Mouse (Mus musculus) small intestine, adult 2 months (tissue): ENCODE data around the gene Cdk7. TPM values are rescaled to one million over a fixed set of nuclear protein-coding genes. Genes with fewer than 3 reads are reported as not detected.
"Not testable (repeated sequence)": the region's sequence is repeated elsewhere in the genome, so short reads cannot be mapped to it uniquely, and the experiment has no call there.

Source experiments
- H3K27ac ChIP-seq: fragments of 200-500 bp; 2 replicates; pipeline ENCODE4 v1.5.1; 2012; ENCODE audit warnings: low read depth, low read length, control low read depth, inconsistent platforms; ENCODE audit not compliant: insufficient read depth
- H3K27me3 ChIP-seq: fragments of 200-500 bp; 2 replicates; pipeline ENCODE4 v1.6.1; 2012; ENCODE audit warnings: mild to moderate bottlenecking, moderate library complexity, low read length, inconsistent platforms; ENCODE audit not compliant: control insufficient read depth, insufficient read depth
- H3K36me3 ChIP-seq: fragments of 200-500 bp; 2 replicates; pipeline ENCODE4 v1.6.1; 2012; ENCODE audit warnings: mild to moderate bottlenecking, low read length, control low read depth, inconsistent platforms; ENCODE audit not compliant: control insufficient read depth, insufficient read depth
- H3K4me1 ChIP-seq: fragments of 200-500 bp; 2 replicates; pipeline ENCODE4 v1.6.1; 2012; ENCODE audit warnings: low read length, inconsistent platforms, mixed read lengths; ENCODE audit not compliant: control insufficient read depth, insufficient read depth, insufficient read length
- H3K4me3 ChIP-seq: fragments of 200-500 bp; 2 replicates; pipeline ENCODE4 v1.5.1; 2012; ENCODE audit warnings: low read depth, mild to moderate bottlenecking, control low read depth, inconsistent platforms, low read length, moderate library complexity
- CTCF ChIP-seq: fragments of 200-500 bp; IDR thresholded peaks from 2 replicates; pipeline ENCODE4 v1.5.1; 2012; ENCODE audit warnings: low read depth, mild to moderate bottlenecking, control low read depth, inconsistent platforms, low read length, moderate library complexity, mixed read lengths; ENCODE audit not compliant: insufficient replicate concordance, insufficient read length; ENCODE audit errors: extremely low read depth
- POLR2A ChIP-seq: fragments of 200-500 bp; IDR thresholded peaks from 2 replicates; pipeline ENCODE4 v1.6.1; 2012; ENCODE audit warnings: low read depth, mild to moderate bottlenecking, control low read depth, inconsistent platforms, low read length, moderate library complexity
- WGBS: fragments of 180-500 bp; shearing (Covaris S2); methylation state at CpG from one replicate; pipeline ENCODE4 v1.1.7; 2018; 5-methylcytosine and 5-hydroxymethylcytosine counted together
- polyA plus RNA-seq: library from polyadenylated mRNA; depleted of rRNA; stranded (reverse); fragments of >200 nt; gene quantifications from 2 replicates; pipeline ENCODE4 v1.2.3, GENCODE M21; 2012

The Cdk7 gene
- polyA plus RNA-seq, 1 experiment = 6.9 TPM

GRCm38 (mm10) chr13:100744036-100744744 lies 13.5 kb upstream of the Cdk7 start, which contains the start of gene Mrps36:
Gene Mrps36 (minus strand): TSS chr13:100744659.
- peak within 1 kb of the TSS; percentile 93 for H3K27ac ChIP-seq
- H3K4me1 ChIP-seq = peaks cover 6% of the 10 kb centered on the region; the same call in 1 of the 2 replicates
- H3K4me3 ChIP-seq = peak within 1 kb of the TSS; percentile 86
- no peak for TF ChIP-seq CTCF
- TF ChIP-seq POLR2A = peak; percentile 54
- under 1% methylated on average over 52 of the region's 52 CpGs for WGBS
- no peaks in the 10 kb centered on the region for H3K27me3 ChIP-seq
- H3K36me3 ChIP-seq = peaks cover 8% of the 10 kb centered on the region

- no peaks in the 10 kb centered on the region for H3K27me3 ChIP-seq
- peak overlapping the region; percentile 86 for H3K4me3 ChIP-seq
- H3K27ac ChIP-seq = peak overlapping the region; percentile 83
- no peak for TF ChIP-seq POLR2A
- no peak for TF ChIP-seq CTCF
- peaks cover 6% of the 10 kb centered on the region; the same call in 1 of the 2 replicates for H3K4me1 ChIP-seq
- H3K36me3 ChIP-seq = peaks cover 9% of the 10 kb centered on the region
- WGBS = 21% methylated on average over 11 of the region's 11 CpGs
These were observed 12.8 kb upstream of the Cdk7 start for GRCm38 (mm10) chr13:100743346-100744035.

GRCm38 (mm10) chr13:100742831-100743230 lies 12.1 kb upstream of the Cdk7 start:
- H3K4me3 ChIP-seq = peak overlapping the region; percentile 49; the same call in 1 of the 2 replicates
- TF ChIP-seq POLR2A (no peak), CTCF (no peak)
- H3K36me3 ChIP-seq = peaks cover 15% of the 10 kb centered on the region
- WGBS = 69% methylated on average over 5 of the region's 5 CpGs
- no peaks in the 10 kb centered on the region for H3K27me3 ChIP-seq
- peak overlapping the region; percentile 83 for H3K27ac ChIP-seq
- peaks cover 6% of the 10 kb centered on the region; the same call in 1 of the 2 replicates for H3K4me1 ChIP-seq

- no peak overlapping the region for H3K4me3 ChIP-seq
- TF ChIP-seq CTCF (no peak), POLR2A (no peak)
These were observed 2.0 kb upstream of the Cdk7 start for GRCm38 (mm10) chr13:100732756-100733155.

GRCm38 (mm10) chr13:100731462-100732046 lies 815 bp upstream of the Cdk7 start:
- not testable (repeated sequence) for H3K4me3 ChIP-seq, H3K27me3 ChIP-seq, H3K27ac ChIP-seq, H3K4me1 ChIP-seq
- H3K36me3 ChIP-seq = peaks cover 17% of the 10 kb centered on the region
- WGBS = 85% methylated on average over 6 of the region's 6 CpGs

More at GRCm38 (mm10) chr13:100732756-100733155, 2.0 kb upstream of the Cdk7 start:
- H3K36me3 ChIP-seq = peaks cover 21% of the 10 kb centered on the region
- peaks cover 2% of the 10 kb centered on the region; the same call in 1 of the 2 replicates for H3K4me1 ChIP-seq
- no peaks in the 10 kb centered on the region for H3K27me3 ChIP-seq
- no peak overlapping the region for H3K27ac ChIP-seq
- WGBS = 100% methylated on average over 2 of the region's 2 CpGs

GRCm38 (mm10) chr13:100730153-100730860 lies 432 bp downstream of the Cdk7 start:
- peak overlapping the region; percentile 88 for H3K4me3 ChIP-seq
- H3K4me1 ChIP-seq = peaks cover 2% of the 10 kb centered on the region; the same call in 1 of the 2 replicates
- TF ChIP-seq CTCF (no peak), POLR2A (no peak)
- peak overlapping the region; percentile 53 for H3K27ac ChIP-seq
- no peaks in the 10 kb centered on the region for H3K27me3 ChIP-seq
- peaks cover 13% of the 10 kb centered on the region for H3K36me3 ChIP-seq
- WGBS = under 1% methylated on average over 30 of the region's 30 CpGs

- peaks cover 16% of the 10 kb centered on the region for H3K36me3 ChIP-seq
- H3K4me1 ChIP-seq, H3K27me3 ChIP-seq, H3K27ac ChIP-seq, H3K4me3 ChIP-seq: not testable (repeated sequence)
- WGBS = 90% methylated on average over 4 of the region's 4 CpGs
These were observed 2.2 kb downstream of the Cdk7 start for GRCm38 (mm10) chr13:100728530-100728929.
